ENCODE assay signal across 8 mouse cellular contexts in genomic region chr1:191896806-191897552, GRCm38 (mm10). TPM values are rescaled to one million over a fixed set of nuclear protein-coding genes. Genes with fewer than 3 reads are reported as not detected.
DNase-seq lines count a peak whose midpoint lies in the region; ATAC-seq lines count a peak whose summit lies in the region.

No protein-coding gene starts in this region.

- DNase-seq in ovary, adult 18-20 months (ENCODE audit: low spot score): peak; percentile 69
- no peak for DNase-seq in ovary, postnatal 10 days (ENCODE audit: low spot score)
- DNase-seq in gastrocnemius, postnatal 10 days: peak; percentile 37
- peak; percentile 70 for DNase-seq in retina, postnatal 7 days (ENCODE audit: low read depth, low spot score)
- no peak for DNase-seq in cerebellum, adult 8-10 months

- peaks cover 7% of the 10 kb centered on the region for H3K4me1 ChIP-seq in kidney, embryonic 15.5 days

- no peaks in the 10 kb centered on the region for H3K9me3 ChIP-seq in kidney, embryonic 15.5 days (replicated peaks)

- no peak for ATAC-seq in kidney, embryonic 15.5 days (replicated peaks; ENCODE audit: low FRiP score)
- ATAC-seq in erythroblast, adult 5-6 weeks (replicated peaks; ENCODE audit: low FRiP score, poor library complexity, severe bottlenecking): no peak
- ATAC-seq in CD4-positive, CD25-positive, alpha-beta regulatory T cell, adult 4 months: no peak

- no peak overlapping the region for H3K4me3 ChIP-seq in kidney, embryonic 15.5 days (replicated peaks)

- no peak overlapping the region for H3K4me2 ChIP-seq in kidney, embryonic 15.5 days

- no peaks in the 10 kb centered on the region for H3K36me3 ChIP-seq in kidney, embryonic 15.5 days

- WGBS in kidney, embryonic 15.5 days: 61% methylated on average over 12 of the region's 12 CpGs

- H3K9ac ChIP-seq in kidney, embryonic 15.5 days: no peak overlapping the region

- no peaks in the 10 kb centered on the region for H3K27me3 ChIP-seq in kidney, embryonic 15.5 days

- H3K27ac ChIP-seq in kidney, embryonic 15.5 days: peak overlapping the region; percentile 30; the same call in 1 of the 2 replicates

RNA-seq across cellular contexts. Expression of gene Slc30a1, which starts 9.6 kb away (rescaled TPM):
- 1 to 10 TPM; 7.5 to 8.9 TPM for total RNA-seq in gastrocnemius, postnatal 10 days (2021)
- polyA plus RNA-seq in kidney, embryonic 15.5 days (2015; fragmentation: Nextera tagmentation; extraction: Ambion mirVana): 2.6 and 3.5 TPM in 2 replicates
- total RNA-seq in erythroblast, adult 5-6 weeks (2015; ENCODE audit: low replicate concordance): 21.1 and 24.0 TPM in 2 replicates
- total RNA-seq in erythroblast, adult 5-6 weeks (2017; ENCODE audit: low replicate concordance): 30.1 and 42.1 TPM in 2 replicates
- polyA plus RNA-seq in CD4-positive, CD25-positive, alpha-beta regulatory T cell, adult 4 months (2017; shearing (Covaris generic)): 1 to 10 TPM; 1.4 to 1.8 TPM

Comparison
In these comparisons a context has a peak if more than half of its experiments do, and no peak if none do; other contexts are left out.
1. DNase-seq: peak in ovary, adult 18-20 months (single experiment), gastrocnemius, postnatal 10 days (single experiment) and retina, postnatal 7 days (single experiment); none in ovary, postnatal 10 days (single experiment) and cerebellum, adult 8-10 months (single experiment).